ENCODE assay signal across 17 mouse cellular contexts in genomic region chr4:45311056-45311455, GRCm38 (mm10). TPM values are rescaled to one million over a fixed set of nuclear protein-coding genes. Genes with fewer than 3 reads are reported as not detected.
DNase-seq lines count a peak whose midpoint lies in the region.
"Had no signal": no experiment of that assay in that cellular context is flagged by ENCODE, and none has a peak within 500 bp of the region (broad histone marks: within the 10 kb centered on the region; RNA-seq: fewer than 3 reads in every experiment).

No protein-coding gene starts in this region.

- no peak overlapping the region for H3K4me3 ChIP-seq in heart, embryonic 10.5 days

- intact Hi-C loops in heart, postnatal 36 days (cut with DNase I): no loop called here

- H3K36me3 ChIP-seq in heart, embryonic 10.5 days: peaks cover 48% of the 10 kb centered on the region

- 95% methylated on average over 2 of the region's 2 CpGs for WGBS in heart, embryonic 10.5 days

- H3K9me3 ChIP-seq in heart, embryonic 10.5 days: no peaks in the 10 kb centered on the region
- H3K9me3 ChIP-seq: G1E had no signal

- peak; percentile 76 for DNase-seq in heart, adult 11 months
- DNase-seq in heart, adult 18-20 months: no peak
- DNase-seq in heart, embryonic 10.5 days (ENCODE audit: low spot score): peak; percentile 58
- no peak for DNase-seq in heart, postnatal 36 days
- DNase-seq: adrenal gland, adult 2 months; adrenal gland, adult 8-10 months; adrenal gland, postnatal 10 days; adrenal gland, postnatal 14 days; adrenal gland, postnatal 25 days; adrenal gland, postnatal 36 days; B cell, adult 2 months; cerebellum, adult 11 months; cerebellum, adult 11-12 months; cerebellum, adult 18-20 months had no signal

- H3K27ac ChIP-seq in heart, embryonic 10.5 days: no peak overlapping the region

- no peaks in the 10 kb centered on the region for H3K27me3 ChIP-seq in heart, embryonic 10.5 days (ENCODE audit: insufficient read depth, poor library complexity, severe bottlenecking)
- H3K27me3 ChIP-seq: CH12.LX, Patski had no signal

- H3K4me1 ChIP-seq in heart, embryonic 10.5 days: no peaks in the 10 kb centered on the region

RNA-seq across cellular contexts. Expression of gene Trmt10b, which starts 14.1 kb away (rescaled TPM):
- total RNA-seq in heart, adult 18-20 months (2021): 1 to 10 TPM; 5.2 to 6.0 TPM
- polyA plus RNA-seq in heart, embryonic 10.5 days (2016; fragmentation: Nextera tagmentation; extraction: Ambion mirVana): 11.9 and 17.0 TPM in 2 replicates
- 1 to 10 TPM; 5.1 to 5.2 TPM for total RNA-seq in heart, postnatal 36 days (2021)

RNA-seq across cellular contexts. Expression of gene Dcaf10, which starts 30.8 kb away (rescaled TPM):
- 10 to 100 TPM; 11.9 to 12.9 TPM for total RNA-seq in heart, adult 18-20 months (2021)
- 9.1 and 9.9 TPM in 2 replicates for polyA plus RNA-seq in heart, embryonic 10.5 days (2016; fragmentation: Nextera tagmentation; extraction: Ambion mirVana)
- 10 to 100 TPM; 13.8 to 14.9 TPM for total RNA-seq in heart, postnatal 36 days (2021)

RNA-seq across cellular contexts. Expression of gene Exosc3, which starts 31.5 kb away (rescaled TPM):
- 10 to 100 TPM; 18.3 to 18.8 TPM for total RNA-seq in heart, adult 18-20 months (2021)
- polyA plus RNA-seq in heart, embryonic 10.5 days (2016; fragmentation: Nextera tagmentation; extraction: Ambion mirVana): 51.1 and 84.1 TPM in 2 replicates
- total RNA-seq in heart, postnatal 36 days (2021): 10 to 100 TPM; 12.4 to 14.8 TPM

Comparison
In these comparisons a context has a peak if more than half of its experiments do, and no peak if none do; other contexts are left out.
1. DNase-seq: peak in heart, adult 11 months (single experiment) and heart, embryonic 10.5 days (single experiment); none in heart, adult 18-20 months (0 of 2) and heart, postnatal 36 days (0 of 2).